Mouse (Mus musculus) CD8-positive naive resting alpha-beta T cell, adult 2 months (primary cell): ENCODE results near the gene Taar4.

ENCODE experiments used
- DNase-seq, 2 experiments: peaks; one replicate each; pipeline ENCODE4 v3.0.0; 2022; ENCODE audit warnings: low read depth in 2 of 2, low spot score in 2 of 2

The Taar4 gene

GRCm38 (mm10) chr10:24006442-24006841 is 46.1 kb downstream of the Taar4 start:
- no peak for DNase-seq

GRCm38 (mm10) chr10:24007034-24007433 is 46.7 kb downstream of the Taar4 start:
- DNase-seq: no peak

- DNase-seq: no peak
Observed at GRCm38 (mm10) chr10:24008143-24008542, 47.8 kb downstream of the Taar4 start.
